Comparison of ENCODE assay signal across 14 mouse cellular contexts in genomic region chr6:100183344-100183743, GRCm38 (mm10).
DNase-seq lines count a peak whose midpoint lies in the region; ATAC-seq and TF ChIP-seq lines count a peak whose summit lies in the region.
"Had no signal": no experiment of that assay in that cellular context is flagged by ENCODE, and none has a peak within 500 bp of the region (broad histone marks: within the 10 kb centered on the region; RNA-seq: fewer than 3 reads in every experiment).

No protein-coding gene starts in this region.

- TF ChIP-seq CTCF in hindbrain, postnatal 0 days (IDR thresholded peaks at IDR 0.05; ENCODE audit: low read depth) = no peak

- H3K4me1 ChIP-seq in hindbrain, postnatal 0 days (ENCODE audit: insufficient read depth, low read length) = no peaks in the 10 kb centered on the region
- H3K4me1 ChIP-seq in hindbrain, embryonic 10.5 days (replicated peaks) = peaks cover 8% of the 10 kb centered on the region
- peaks cover 13% of the 10 kb centered on the region; the same call in 1 of the 2 replicates for H3K4me1 ChIP-seq in intestine, embryonic 15.5 days (replicated peaks)
- H3K4me1 ChIP-seq: forebrain, embryonic 15.5 days; hindbrain, embryonic 15.5 days had no signal

- DNase-seq in adrenal gland, postnatal 14 days = peak; percentile 21
- no peak for DNase-seq in adrenal gland, adult (ENCODE audit: inconsistent age in 2 of 2, low spot score in 1 of 2)
- DNase-seq in hindbrain, postnatal 0 days (ENCODE audit: low spot score) = no peak
- DNase-seq in hindbrain, embryonic 10.5 days (ENCODE audit: low spot score) = no peak
- peak; percentile 46 for DNase-seq in adipocyte (ENCODE audit: low spot score)
- peak; percentile 35 to 72 for DNase-seq in gastrocnemius, postnatal 4 days (ENCODE audit: low spot score in 2 of 2)
- no peak for DNase-seq in right cerebral cortex, adult 2 months (ENCODE audit: low spot score in 2 of 2)
- DNase-seq: kidney, adult 2 months; right cerebral cortex, postnatal 25 days had no signal

- no peak overlapping the region for H3K27ac ChIP-seq in hindbrain, postnatal 0 days
- H3K27ac ChIP-seq in hindbrain, embryonic 10.5 days = no peak overlapping the region
- H3K27ac ChIP-seq in intestine, embryonic 15.5 days = no peak overlapping the region
- H3K27ac ChIP-seq: forebrain, embryonic 15.5 days; heart, embryonic 13.5 days; hindbrain, embryonic 15.5 days; limb, embryonic 12.5 days had no signal

- no peaks in the 10 kb centered on the region for H3K9me3 ChIP-seq in hindbrain, postnatal 0 days (ENCODE audit: low read length)
- H3K9me3 ChIP-seq in hindbrain, embryonic 10.5 days = no peaks in the 10 kb centered on the region
- H3K9me3 ChIP-seq in intestine, embryonic 15.5 days = no peaks in the 10 kb centered on the region
- H3K9me3 ChIP-seq: forebrain, embryonic 15.5 days; heart, embryonic 13.5 days; hindbrain, embryonic 15.5 days; limb, embryonic 12.5 days had no signal

- H3K4me3 ChIP-seq in hindbrain, postnatal 0 days (ENCODE audit: low read length) = no peak overlapping the region
- no peak overlapping the region for H3K4me3 ChIP-seq in hindbrain, embryonic 10.5 days
- H3K4me3 ChIP-seq in intestine, embryonic 15.5 days (replicated peaks) = no peak overlapping the region
- H3K4me3 ChIP-seq: forebrain, embryonic 15.5 days; heart, embryonic 13.5 days; hindbrain, embryonic 15.5 days; limb, embryonic 12.5 days had no signal

- no peaks in the 10 kb centered on the region for H3K36me3 ChIP-seq in hindbrain, postnatal 0 days (ENCODE audit: insufficient read depth, low read length)
- H3K36me3 ChIP-seq in hindbrain, embryonic 10.5 days = no peaks in the 10 kb centered on the region
- H3K36me3 ChIP-seq in intestine, embryonic 15.5 days = no peaks in the 10 kb centered on the region
- H3K36me3 ChIP-seq: forebrain, embryonic 15.5 days; heart, embryonic 13.5 days; hindbrain, embryonic 15.5 days; limb, embryonic 12.5 days had no signal

- H3K9ac ChIP-seq in hindbrain, postnatal 0 days (replicated peaks; ENCODE audit: low read length) = no peak overlapping the region
- no peak overlapping the region for H3K9ac ChIP-seq in intestine, embryonic 15.5 days
- H3K9ac ChIP-seq: forebrain, embryonic 15.5 days; heart, embryonic 13.5 days; hindbrain, embryonic 15.5 days; limb, embryonic 12.5 days had no signal

- peaks cover 6% of the 10 kb centered on the region; the same call in 1 of the 2 replicates for H3K27me3 ChIP-seq in hindbrain, postnatal 0 days (ENCODE audit: insufficient read depth, low read length)
- peaks cover 91% of the 10 kb centered on the region for H3K27me3 ChIP-seq in hindbrain, embryonic 10.5 days (ENCODE audit: insufficient read depth, poor library complexity, severe bottlenecking)
- no peaks in the 10 kb centered on the region for H3K27me3 ChIP-seq in intestine, embryonic 15.5 days (replicated peaks)
- H3K27me3 ChIP-seq: forebrain, embryonic 15.5 days had no signal

- peak; percentile 49; the same call in 1 of the 2 replicates for ATAC-seq in hindbrain, postnatal 0 days
- no peak for ATAC-seq in intestine, embryonic 15.5 days
- ATAC-seq: forebrain, embryonic 15.5 days had no signal

- H3K4me2 ChIP-seq in hindbrain, postnatal 0 days (ENCODE audit: low read depth, low read length) = no peak overlapping the region
- no peak overlapping the region for H3K4me2 ChIP-seq in intestine, embryonic 15.5 days (replicated peaks)
- H3K4me2 ChIP-seq: forebrain, embryonic 15.5 days; heart, embryonic 13.5 days; hindbrain, embryonic 15.5 days; limb, embryonic 12.5 days had no signal

- WGBS in hindbrain, postnatal 0 days = 65% methylated on average over 3 of the region's 3 CpGs
- 80% methylated on average over 3 of the region's 3 CpGs for WGBS in hindbrain, embryonic 10.5 days
- 80% methylated on average over 3 of the region's 3 CpGs for WGBS in intestine, embryonic 15.5 days

Comparison
In these comparisons a context has a peak if more than half of its experiments do, and no peak if none do; other contexts are left out.
1. DNase-seq: peak in adrenal gland, postnatal 14 days (single experiment), adipocyte (single experiment) and gastrocnemius, postnatal 4 days (2 of 2); none in adrenal gland, adult (0 of 2), hindbrain, postnatal 0 days (single experiment), hindbrain, embryonic 10.5 days (single experiment) and right cerebral cortex, adult 2 months (0 of 2).